Comparison of ENCODE assay signal across 8 mouse cellular contexts in the genomic region with DNA sequence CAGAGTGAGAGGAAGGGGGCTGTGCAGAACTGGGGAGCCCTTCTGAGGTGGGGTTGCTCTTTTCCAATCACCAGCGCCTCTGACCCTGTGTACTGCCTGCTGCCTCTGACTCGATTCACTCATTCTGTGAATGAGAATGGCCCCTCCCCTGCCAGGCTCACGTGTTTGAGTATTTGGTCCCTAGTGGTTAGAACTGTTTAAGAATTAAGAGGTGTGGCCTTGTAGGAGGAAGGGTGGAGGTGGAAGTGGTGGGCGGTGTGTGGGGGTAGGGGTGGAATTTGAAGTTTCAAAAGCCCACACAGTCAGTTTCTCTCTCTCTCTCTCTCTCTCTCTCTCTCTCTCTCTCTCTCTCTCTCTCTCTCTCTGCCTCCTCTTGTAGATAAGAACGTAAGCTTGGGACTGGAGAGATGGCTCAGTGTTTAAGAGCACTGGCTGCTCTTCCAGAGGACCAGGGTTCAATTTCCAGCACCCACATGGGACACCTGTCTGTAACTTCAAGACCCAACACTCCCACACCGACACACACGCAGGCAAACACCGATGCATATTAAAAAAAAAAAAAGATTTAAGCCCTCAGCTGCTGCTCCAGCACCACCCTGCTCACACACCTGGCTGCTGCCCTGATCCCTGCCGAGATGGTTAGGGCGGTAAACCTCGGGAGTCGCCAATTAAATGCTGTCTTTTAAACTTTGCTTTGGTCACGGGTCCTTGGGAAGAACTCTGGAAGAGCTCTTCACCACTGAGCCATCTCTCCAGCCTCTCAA. TPM values are rescaled to one million over a fixed set of nuclear protein-coding genes. Genes with fewer than 3 reads are reported as not detected.
DNase-seq lines count a peak whose midpoint lies in the region; ATAC-seq and TF ChIP-seq lines count a peak whose summit lies in the region.

No protein-coding gene starts in this region.

- no peak overlapping the region for H3K9ac ChIP-seq in kidney, postnatal 0 days (ENCODE audit: low read depth, low read length)

- peak; percentile 81 for DNase-seq in kidney, postnatal 0 days (ENCODE audit: low spot score)
- DNase-seq in kidney, adult 18-20 months: no peak
- peak; percentile 72 for DNase-seq in embryo, embryonic 10.5 days (ENCODE audit: low spot score)
- peak; percentile 47 to 61 for DNase-seq in kidney, postnatal 4 days
- peak; percentile 95 for DNase-seq in naive thymus-derived CD4-positive, alpha-beta T cell, adult 2 months (ENCODE audit: low read depth)
- DNase-seq in urinary bladder, postnatal 25 days (ENCODE audit: low spot score): no peak
- no peak for DNase-seq in cerebellum, adult 2 months
- DNase-seq in adrenal gland, adult 8-10 months: no peak

- WGBS in kidney, postnatal 0 days: 10% methylated on average over 13 of the region's 13 CpGs
- WGBS in cerebellum, adult 2 months: 25% methylated on average over 13 of the region's 13 CpGs

- no peak overlapping the region for H3K27ac ChIP-seq in kidney, postnatal 0 days
- H3K27ac ChIP-seq in cerebellum, adult 2 months (ENCODE audit: insufficient read depth, low read length): no peak overlapping the region

- no peaks in the 10 kb centered on the region for H3K36me3 ChIP-seq in kidney, postnatal 0 days (ENCODE audit: insufficient read depth, low read length)

- H3K27me3 ChIP-seq in kidney, postnatal 0 days (ENCODE audit: insufficient read depth, low read length): no peaks in the 10 kb centered on the region
- H3K27me3 ChIP-seq in cerebellum, adult 2 months (ENCODE audit: control insufficient read depth, insufficient read depth, low read length): no peaks in the 10 kb centered on the region

- H3K4me3 ChIP-seq in kidney, postnatal 0 days (replicated peaks; ENCODE audit: low read depth, low read length): no peak overlapping the region
- no peak overlapping the region for H3K4me3 ChIP-seq in cerebellum, adult 2 months (replicated peaks; ENCODE audit: insufficient read depth, low read depth, low read length)

- 0 out of 2 replicates have a peak, but pooled peaks have one; percentile 21 for TF ChIP-seq CTCF in kidney, postnatal 0 days (IDR thresholded peaks at IDR 0.05; ENCODE audit: low read depth)
- TF ChIP-seq CTCF in cerebellum, adult 2 months (IDR thresholded peaks at IDR 0.05; ENCODE audit: borderline replicate concordance, insufficient read depth, low read depth, low read length): no peak

- no peaks in the 10 kb centered on the region for H3K4me1 ChIP-seq in kidney, postnatal 0 days (replicated peaks; ENCODE audit: insufficient read depth, low read length)
- H3K4me1 ChIP-seq in cerebellum, adult 2 months (ENCODE audit: control insufficient read depth, insufficient read depth, low read length): peaks cover 6% of the 10 kb centered on the region

- peak overlapping the region; percentile 25 for H3K4me2 ChIP-seq in kidney, postnatal 0 days (ENCODE audit: low read length)

- no peak for TF ChIP-seq POLR2A in cerebellum, adult 2 months (IDR thresholded peaks at IDR 0.05; ENCODE audit: borderline replicate concordance, insufficient read depth, low read length)

- H3K9me3 ChIP-seq in kidney, postnatal 0 days (replicated peaks; ENCODE audit: low read length): no peaks in the 10 kb centered on the region

- ATAC-seq in kidney, postnatal 0 days (replicated peaks; ENCODE audit: low FRiP score, low read depth): peak; percentile 43; the same call in 1 of the 2 replicates

RNA-seq across cellular contexts. Expression of a gene that starts 35.4 kb away (rescaled TPM):
- polyA plus RNA-seq in kidney, postnatal 0 days (2015; fragmentation: Nextera tagmentation; extraction: Ambion mirVana): 0.08 TPM in 1 of 2 replicates, not detected in the other
- not detected in 2 replicates for polyA plus RNA-seq in cerebellum, adult 2 months (2012; rRNA removed)
- under 1 TPM in 2 of 4 experiments, not detected in 2; 0.13 to 0.22 TPM for total RNA-seq in adrenal gland, adult 8-10 months (2022)

Comparison
In these comparisons a context has a peak if more than half of its experiments do, and no peak if none do; other contexts are left out.
1. DNase-seq: peak in kidney, postnatal 0 days (single experiment), embryo, embryonic 10.5 days (single experiment), kidney, postnatal 4 days (2 of 2) and naive thymus-derived CD4-positive, alpha-beta T cell, adult 2 months (single experiment); none in kidney, adult 18-20 months (single experiment), urinary bladder, postnatal 25 days (single experiment), cerebellum, adult 2 months (0 of 2) and adrenal gland, adult 8-10 months (single experiment).